Mouse (Mus musculus) kidney, embryonic 16.5 days (tissue): Measurements from ENCODE around the gene Zfp276. TPM values are rescaled to one million over a fixed set of nuclear protein-coding genes. Genes with fewer than 3 reads are reported as not detected.
"Not testable (repeated sequence)": the region's sequence is repeated elsewhere in the genome, so short reads cannot be mapped to it uniquely, and the experiment has no call there.

Experiments used
- ATAC-seq: fragments of 200-750 bp; cut with Nextera tagmentation; 2 replicates; pipeline ENCODE4 v1.8.0; 2017; ENCODE audit warnings: moderate TSS enrichment; ENCODE audit not compliant: low FRiP score, low TSS enrichment
- H3K27ac ChIP-seq: fragments of 300-500 bp; sonication (generic); 2 replicates; pipeline ENCODE4 v1.5.1; 2014; ENCODE audit warnings: low read length
- H3K27me3 ChIP-seq: fragments of 300-500 bp; sonication (generic); 2 replicates; pipeline ENCODE4 v1.6.1; 2014; ENCODE audit warnings: low read length, control low read depth, mixed read lengths; ENCODE audit not compliant: insufficient read depth
- H3K36me3 ChIP-seq: fragments of 300-500 bp; sonication (generic); 2 replicates; pipeline ENCODE4 v1.6.1; 2014; ENCODE audit warnings: low read length, control low read depth, mixed read lengths; ENCODE audit not compliant: insufficient read depth
- H3K4me1 ChIP-seq: fragments of 300-500 bp; sonication (generic); 2 replicates; pipeline ENCODE4 v1.6.1; 2014; ENCODE audit warnings: low read length, control low read depth, mixed read lengths; ENCODE audit not compliant: insufficient read depth
- H3K4me2 ChIP-seq: fragments of 300-500 bp; sonication (generic); replicated peaks from 2 replicates; pipeline ENCODE4 v1.6.1; 2014; ENCODE audit warnings: low read depth, low read length
- H3K4me3 ChIP-seq: fragments of 300-500 bp; sonication (generic); 2 replicates; pipeline ENCODE4 v1.5.1; 2014; ENCODE audit warnings: mild to moderate bottlenecking, low read length
- H3K9ac ChIP-seq: fragments of 300-500 bp; sonication (generic); replicated peaks from 2 replicates; pipeline ENCODE4 v1.6.1; 2014; ENCODE audit warnings: low read length
- H3K9me3 ChIP-seq: fragments of 300-500 bp; sonication (generic); 2 replicates; pipeline ENCODE4 v1.6.1; 2016; ENCODE audit warnings: low read length, control low read depth
- WGBS: fragments of 180-500 bp; shearing (Covaris S2); extraction: QIAGEN DNeasy Blood & Tissue Kit; methylation state at CpG from one replicate; pipeline ENCODE4 v1.1.7; 2014; 5-methylcytosine and 5-hydroxymethylcytosine counted together
- polyA plus RNA-seq: library from polyadenylated mRNA; unstranded; fragments of >200 nt; fragmentation: Nextera tagmentation; extraction: Ambion mirVana; gene quantifications from 2 replicates; pipeline ENCODE4 v1.2.1, GENCODE M21; 2015

Gene Zfp276
- polyA plus RNA-seq, 1 experiment from 2014 or later: 28.5 TPM

GRCm38 (mm10) chr8:123230326-123230725, 23.7 kb upstream of the Zfp276 start:
- Histone ChIP-seq H3K36me3 (peaks cover 19% of the 10 kb centered on the region; the same call in 1 of the 2 replicates), H3K4me1 (peaks cover 16% of the 10 kb centered on the region)
- not testable (repeated sequence) for H3K27me3 ChIP-seq, H3K9me3 ChIP-seq, H3K9ac ChIP-seq, H3K4me3 ChIP-seq, H3K4me2 ChIP-seq, H3K27ac ChIP-seq, ATAC-seq
- 85% methylated on average over 9 of the region's 11 CpGs for WGBS

GRCm38 (mm10) chr8:123231742-123232141, 22.3 kb upstream of the Zfp276 start:
- Histone ChIP-seq H3K4me2 (no peak overlapping the region), H3K4me3 (no peak overlapping the region), H3K27ac (no peak overlapping the region), H3K9ac (no peak overlapping the region), H3K4me1 (peaks cover 13% of the 10 kb centered on the region), H3K9me3 (no peaks in the 10 kb centered on the region), H3K36me3 (peaks cover 19% of the 10 kb centered on the region; the same call in 1 of the 2 replicates), H3K27me3 (peaks cover 6% of the 10 kb centered on the region; the same call in 1 of the 2 replicates)
- WGBS: 44% methylated on average over 5 of the region's 5 CpGs
- ATAC-seq: no peak

GRCm38 (mm10) chr8:123232553-123232952, 21.4 kb upstream of the Zfp276 start:
- no peak overlapping the region for H3K4me3 ChIP-seq
- no peak overlapping the region for H3K9ac ChIP-seq
- H3K27me3 ChIP-seq: peaks cover 6% of the 10 kb centered on the region; the same call in 1 of the 2 replicates
- no peak for ATAC-seq
- H3K27ac ChIP-seq: no peak overlapping the region
- H3K9me3 ChIP-seq: no peaks in the 10 kb centered on the region
- H3K4me1 ChIP-seq: peaks cover 13% of the 10 kb centered on the region
- H3K4me2 ChIP-seq: no peak overlapping the region
- H3K36me3 ChIP-seq: peaks cover 11% of the 10 kb centered on the region; the same call in 1 of the 2 replicates
- WGBS: 19% methylated on average over 7 of the region's 7 CpGs

DNA sequence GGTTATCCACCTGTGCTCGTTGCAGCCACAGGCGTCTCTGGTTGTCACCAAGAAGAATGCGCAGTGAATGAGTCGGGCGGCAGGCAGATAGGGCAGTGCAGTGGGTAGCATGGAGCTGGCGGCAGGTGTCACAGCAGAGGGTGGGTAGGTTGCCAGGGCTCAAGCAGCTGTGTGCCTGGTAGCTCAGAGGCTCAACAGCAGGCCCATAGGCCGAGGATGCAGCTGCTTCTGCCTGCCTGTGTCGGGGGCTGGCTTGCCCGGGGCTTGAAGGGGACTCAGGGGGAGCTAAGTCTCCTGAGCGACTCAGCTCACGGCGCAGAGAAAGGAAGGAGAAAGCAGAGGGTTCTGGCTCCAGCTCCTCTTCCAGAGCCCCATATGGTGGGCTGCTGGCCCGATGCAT, 20.7 kb upstream of the Zfp276 start:
- Histone ChIP-seq H3K9me3 (no peaks in the 10 kb centered on the region), H3K4me3 (no peak overlapping the region), H3K27ac (no peak overlapping the region), H3K36me3 (0 out of 2 replicates have a peak, but pooled peaks cover 4% of the 10 kb centered on the region), H3K4me2 (no peak overlapping the region), H3K9ac (no peak overlapping the region), H3K4me1 (peaks cover 13% of the 10 kb centered on the region), H3K27me3 (peaks cover 6% of the 10 kb centered on the region; the same call in 1 of the 2 replicates)
- 63% methylated on average over 12 of the region's 13 CpGs for WGBS
- no peak for ATAC-seq

DNA sequence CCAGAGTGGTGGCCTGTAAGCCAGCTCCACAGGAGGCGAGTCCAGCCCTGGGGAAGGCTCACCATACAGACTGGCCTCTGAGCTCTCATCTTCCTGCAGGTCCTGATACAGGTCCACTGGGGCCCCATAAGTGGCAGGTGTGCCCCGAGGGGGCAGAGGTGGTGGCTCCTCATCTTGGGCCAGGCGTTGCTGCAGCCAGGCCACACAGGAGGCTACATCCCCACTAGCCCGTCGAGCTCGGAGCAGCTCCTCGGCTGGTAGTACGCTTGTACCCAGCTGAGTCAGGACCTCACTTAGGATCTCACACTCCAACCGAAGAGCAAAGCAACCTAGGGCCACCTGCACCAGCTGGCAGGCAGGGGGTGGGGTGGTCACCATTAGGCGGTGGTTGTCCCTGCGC, 20.2 kb upstream of the Zfp276 start:
- WGBS: 74% methylated on average over 11 of the region's 11 CpGs
- Histone ChIP-seq H3K4me1 (peaks cover 13% of the 10 kb centered on the region), H3K4me3 (no peak overlapping the region), H3K9ac (no peak overlapping the region), H3K36me3 (0 out of 2 replicates have a peak, but pooled peaks cover 4% of the 10 kb centered on the region), H3K9me3 (no peaks in the 10 kb centered on the region), H3K4me2 (no peak overlapping the region), H3K27ac (no peak overlapping the region), H3K27me3 (peaks cover 6% of the 10 kb centered on the region; the same call in 1 of the 2 replicates)
- no peak for ATAC-seq

- peaks cover 6% of the 10 kb centered on the region; the same call in 1 of the 2 replicates for H3K27me3 ChIP-seq
- H3K9ac ChIP-seq: peak overlapping the region; percentile 70
- H3K9me3 ChIP-seq: no peaks in the 10 kb centered on the region
- H3K4me3 ChIP-seq: peak overlapping the region; percentile 69
- no peak for ATAC-seq
- peaks cover 13% of the 10 kb centered on the region for H3K4me1 ChIP-seq
- peak overlapping the region; percentile 86 for H3K4me2 ChIP-seq
- WGBS: 22% methylated on average over 13 of the region's 13 CpGs
- H3K36me3 ChIP-seq: no peaks in the 10 kb centered on the region
- no peak overlapping the region for H3K27ac ChIP-seq
These were observed 19.0 kb upstream of the Zfp276 start for GRCm38 (mm10) chr8:123234918-123235519.

DNA sequence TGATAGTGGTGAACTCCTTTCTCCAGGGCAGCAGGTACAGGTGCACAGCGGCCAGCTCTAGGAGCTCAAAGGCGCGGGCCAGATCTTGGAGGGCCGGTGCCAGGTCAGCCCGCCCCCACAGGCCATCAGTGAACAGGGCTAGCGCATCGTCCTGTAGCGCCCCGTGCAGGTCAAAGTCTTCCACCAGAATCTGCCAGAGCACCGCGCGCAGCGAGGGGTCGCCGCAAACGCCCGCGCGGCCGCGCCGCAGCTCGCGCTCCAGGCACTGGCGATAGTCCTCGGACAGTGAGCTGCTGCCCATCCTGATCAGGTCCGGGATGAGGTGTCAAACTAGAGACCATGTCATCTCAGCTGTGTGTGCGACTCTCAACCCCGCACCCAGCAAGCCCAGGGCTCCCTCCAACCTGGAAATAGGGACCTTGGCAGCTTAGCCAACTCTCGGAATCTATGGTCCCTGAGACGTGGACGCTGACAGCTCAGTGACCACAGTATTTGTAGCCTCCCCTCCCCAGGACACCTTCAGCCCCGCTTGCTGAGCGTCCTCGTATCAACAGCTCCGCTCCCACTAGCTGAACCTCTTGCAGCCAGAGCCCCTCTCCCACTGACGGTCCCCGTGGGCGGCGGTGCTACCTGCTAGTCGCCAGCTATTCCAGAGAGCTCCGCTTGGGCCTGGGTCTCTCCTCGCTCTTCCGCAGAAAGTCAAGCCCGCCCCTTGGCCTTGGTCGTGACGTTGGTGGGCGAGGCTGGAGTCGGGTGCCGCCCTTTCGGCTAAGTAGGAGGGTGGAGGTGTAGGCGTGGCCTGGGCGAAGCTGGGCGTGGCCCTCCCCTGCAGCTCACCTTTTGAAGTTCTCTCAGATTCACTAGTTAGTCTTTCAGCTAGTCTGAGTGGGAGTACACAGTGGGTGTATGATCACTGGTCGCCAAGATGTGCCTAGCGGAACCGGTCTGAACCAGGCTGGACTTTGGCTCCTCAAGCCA, 18.2 kb upstream of the Zfp276 start, which contains the start of gene Spata2l:
Spata2l (minus strand) TSS at position 714 of the 978 bp plus-strand sequence.
- H3K36me3 ChIP-seq: no peaks in the 10 kb centered on the region
- H3K4me3 ChIP-seq: peak within 1 kb of the TSS; percentile 69
- peaks cover 13% of the 10 kb centered on the region for H3K4me1 ChIP-seq
- peaks cover 6% of the 10 kb centered on the region; the same call in 1 of the 2 replicates for H3K27me3 ChIP-seq
- ATAC-seq: peak; percentile 90
- 1% methylated on average over 57 of the region's 57 CpGs for WGBS
- peak within 1 kb of the TSS; percentile 86 for H3K4me2 ChIP-seq
- no peak within 1 kb of the TSS for H3K27ac ChIP-seq
- H3K9me3 ChIP-seq: no peaks in the 10 kb centered on the region
- peak within 1 kb of the TSS; percentile 70 for H3K9ac ChIP-seq

- Histone ChIP-seq H3K27ac (no peak overlapping the region), H3K9ac (no peak overlapping the region), H3K4me3 (no peak overlapping the region), H3K4me2 (no peak overlapping the region), H3K9me3 (no peaks in the 10 kb centered on the region), H3K4me1 (peaks cover 12% of the 10 kb centered on the region), H3K27me3 (peaks cover 6% of the 10 kb centered on the region; the same call in 1 of the 2 replicates), H3K36me3 (peaks cover 10% of the 10 kb centered on the region)
- no peak for ATAC-seq
- 90% methylated on average over 10 of the region's 10 CpGs for WGBS
These were observed 14.6 kb upstream of the Zfp276 start for GRCm38 (mm10) chr8:123239398-123239797.

DNA sequence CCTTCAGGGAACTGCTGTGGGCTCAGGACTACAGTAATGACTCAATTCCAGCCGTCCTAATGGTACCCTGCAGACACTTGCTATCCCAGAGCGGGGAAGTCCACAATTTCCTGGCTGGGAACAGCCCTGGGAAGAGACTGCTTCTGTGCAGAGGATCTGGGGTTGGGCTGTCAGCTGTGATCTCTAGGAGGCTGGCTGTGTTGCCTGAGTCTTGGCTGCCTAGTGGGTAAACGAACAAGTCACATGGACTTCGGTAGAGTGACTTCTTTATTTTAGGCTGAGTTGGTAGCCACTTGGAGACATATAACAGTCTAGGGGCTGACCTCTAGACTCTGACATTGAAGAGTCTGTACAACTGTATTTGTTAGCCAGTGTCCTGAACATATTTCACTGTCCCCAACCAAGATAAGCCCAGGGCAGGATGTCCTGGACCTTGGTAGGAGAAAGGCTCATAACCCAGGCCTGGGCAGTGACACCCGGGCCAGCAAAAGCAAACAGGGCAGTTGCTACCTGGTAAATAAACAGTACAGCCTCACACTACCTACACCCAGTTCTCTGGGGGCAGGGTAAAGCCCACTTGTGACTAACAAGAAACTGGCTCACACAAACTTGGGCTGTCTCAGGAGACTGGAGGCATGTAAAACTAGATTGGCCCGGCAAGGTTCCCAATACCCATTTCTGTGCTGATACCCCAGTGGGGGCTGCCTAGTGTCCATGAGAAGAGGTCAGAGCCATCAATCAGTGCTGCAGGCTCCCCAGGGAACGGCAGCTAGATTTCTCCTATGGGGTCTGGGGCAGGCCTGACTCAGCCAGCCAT, 11.7 kb upstream of the Zfp276 start:
- WGBS: 83% methylated on average over 7 of the region's 7 CpGs
- no peak overlapping the region for H3K27ac ChIP-seq
- peaks cover 26% of the 10 kb centered on the region for H3K36me3 ChIP-seq
- no peak for ATAC-seq
- no peak overlapping the region for H3K9ac ChIP-seq
- no peaks in the 10 kb centered on the region for H3K27me3 ChIP-seq
- H3K4me2 ChIP-seq: no peak overlapping the region
- H3K4me1 ChIP-seq: no peaks in the 10 kb centered on the region
- no peaks in the 10 kb centered on the region for H3K9me3 ChIP-seq
- no peak overlapping the region for H3K4me3 ChIP-seq
